Mouse (Mus musculus) ovary, adult 2 months (tissue): ENCODE results near the gene Vmn1r64. TPM values are rescaled to one million over a fixed set of nuclear protein-coding genes. Genes with fewer than 3 reads are reported as not detected.

Experiments
- polyA plus RNA-seq: library from polyadenylated mRNA; depleted of rRNA; stranded (reverse); fragments of >200 nt; gene quantifications from 2 replicates; pipeline ENCODE4 v1.2.3, GENCODE M21; 2012; rRNA removed

Gene Vmn1r64
- not detected in 2 replicates for polyA plus RNA-seq

GRCm38 (mm10) chr7:5884442-5884841 lies at the start of gene Vmn1r64:
TSS of gene Vmn1r64 (minus strand) at chr7:5884542.

Other genes starting within 250 kb of the Vmn1r64 start
- not detected in 2 replicates for gene Vmn1r62, start 210.9 kb downstream of the Vmn1r64 start, polyA plus RNA-seq
- not detected in 2 replicates for gene Vmn1r63, start 79.1 kb downstream of the Vmn1r64 start, polyA plus RNA-seq
- not detected in 2 replicates for gene Vmn1r65, start 126.5 kb upstream of the Vmn1r64 start, polyA plus RNA-seq
- 0.03 TPM in 1 of 2 replicates, not detected in the other for gene Nlrp4c, start 160.6 kb upstream of the Vmn1r64 start, polyA plus RNA-seq